Mouse (Mus musculus) intestine, embryonic 15.5 days (tissue): ENCODE results near the gene Fbln7. TPM values are rescaled to one million over a fixed set of nuclear protein-coding genes. Genes with fewer than 3 reads are reported as not detected.

Source experiments
- ATAC-seq: fragments of 200-750 bp; cut with Nextera tagmentation; 2 replicates; pipeline ENCODE4 v1.8.0; 2017; ENCODE audit warnings: moderate TSS enrichment, moderate library complexity
- H3K27ac ChIP-seq: fragments of 300-500 bp; sonication (generic); 2 replicates; pipeline ENCODE4 v1.5.1; 2015; ENCODE audit warnings: mild to moderate bottlenecking, inconsistent platforms
- H3K27me3 ChIP-seq: fragments of 300-500 bp; sonication (generic); replicated peaks from 2 replicates; pipeline ENCODE4 v1.6.1; 2015; ENCODE audit warnings: inconsistent platforms
- H3K36me3 ChIP-seq: fragments of 300-500 bp; sonication (generic); 2 replicates; pipeline ENCODE4 v1.6.1; 2015; ENCODE audit warnings: inconsistent platforms
- H3K4me1 ChIP-seq: fragments of 300-500 bp; sonication (generic); replicated peaks from 2 replicates; pipeline ENCODE4 v1.6.1; 2015; ENCODE audit warnings: inconsistent platforms
- H3K4me2 ChIP-seq: fragments of 300-500 bp; sonication (generic); replicated peaks from 2 replicates; pipeline ENCODE4 v1.6.1; 2015; ENCODE audit warnings: mild to moderate bottlenecking, inconsistent platforms
- H3K4me3 ChIP-seq: fragments of 300-500 bp; sonication (generic); replicated peaks from 2 replicates; pipeline ENCODE4 v1.5.1; 2015; ENCODE audit warnings: inconsistent platforms
- H3K9ac ChIP-seq: fragments of 300-500 bp; sonication (generic); 2 replicates; pipeline ENCODE4 v1.6.1; 2015; ENCODE audit warnings: inconsistent platforms
- H3K9me3 ChIP-seq: fragments of 300-500 bp; sonication (generic); 2 replicates; pipeline ENCODE4 v1.6.1; 2016; ENCODE audit warnings: inconsistent platforms
- WGBS: fragments of 180-500 bp; shearing (Covaris S2); methylation state at CpG from one replicate; pipeline ENCODE4 v1.1.7; 2015; 5-methylcytosine and 5-hydroxymethylcytosine counted together
- polyA plus RNA-seq: library from polyadenylated mRNA; unstranded; fragments of >200 nt; fragmentation: Nextera tagmentation; extraction: Ambion mirVana; gene quantifications from 2 replicates; pipeline ENCODE4 v1.2.1, GENCODE M21; 2015

The Fbln7 gene
- polyA plus RNA-seq, 1 experiment from 2014 or later = 8.8 TPM

DNA sequence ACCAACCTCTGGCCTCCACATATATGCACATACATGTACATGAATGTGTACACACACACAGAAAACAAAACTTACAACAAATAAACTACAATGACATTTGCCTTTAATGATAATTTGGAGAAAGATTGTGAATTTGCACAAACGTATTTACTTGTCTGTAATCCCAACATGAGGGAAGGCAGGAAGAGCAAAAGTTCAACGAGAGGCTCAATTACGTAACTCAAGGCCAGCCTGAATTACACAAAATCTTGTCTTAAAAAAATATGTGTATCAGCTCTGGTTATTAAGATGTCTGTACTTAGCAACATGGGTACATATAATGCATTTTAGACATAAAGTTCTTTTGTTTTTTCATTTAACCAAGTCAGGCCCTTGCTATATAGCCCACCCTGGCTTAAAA, 73.5 kb downstream of the Fbln7 start:
- H3K27ac ChIP-seq = no peak overlapping the region
- H3K4me2 ChIP-seq = no peak overlapping the region
- 0 out of 2 replicates have a peak, but pooled peaks cover 7% of the 10 kb centered on the region for H3K36me3 ChIP-seq
- no peaks in the 10 kb centered on the region for H3K27me3 ChIP-seq
- WGBS = 80% methylated on average over 3 of the region's 3 CpGs
- H3K9me3 ChIP-seq = no peaks in the 10 kb centered on the region
- H3K4me3 ChIP-seq = no peak overlapping the region
- H3K4me1 ChIP-seq = no peaks in the 10 kb centered on the region
- no peak for ATAC-seq
- no peak overlapping the region for H3K9ac ChIP-seq

- Histone ChIP-seq H3K4me1 (no peaks in the 10 kb centered on the region), H3K27me3 (no peaks in the 10 kb centered on the region), H3K4me2 (peak within 1 kb of the TSS; percentile 93), H3K9me3 (no peaks in the 10 kb centered on the region), H3K27ac (peak within 1 kb of the TSS; percentile 79), H3K36me3 (no peaks in the 10 kb centered on the region), H3K9ac (peak within 1 kb of the TSS; percentile 77), H3K4me3 (peak within 1 kb of the TSS; percentile 79)
- ATAC-seq = peak; percentile 96
- WGBS = under 1% methylated on average over 65 of the region's 65 CpGs
Measured at GRCm38 (mm10) chr2:128943538-128944528, 81.1 kb downstream of the Fbln7 start, which contains the start of gene Zc3h8. Gene Zc3h8 (minus strand): TSS chr2:128944077.

Other genes starting within 250 kb of the Fbln7 start
- gene Anapc1, start 175.6 kb upstream of the Fbln7 start, polyA plus RNA-seq = 53.3 and 53.5 TPM in 2 replicates
- 9.4 and 10.1 TPM in 2 replicates for gene Mertk, start 164.0 kb upstream of the Fbln7 start, polyA plus RNA-seq
- gene Tmem87b, start 44.9 kb upstream of the Fbln7 start, polyA plus RNA-seq = 46.1 and 50.7 TPM in 2 replicates
- gene Zc3h8, start 81.1 kb downstream of the Fbln7 start, polyA plus RNA-seq = 6.6 and 7.2 TPM in 2 replicates
- gene Zc3h6, start 104.4 kb downstream of the Fbln7 start, polyA plus RNA-seq = 1.5 and 1.9 TPM in 2 replicates
- gene Gm10762, start 104.7 kb downstream of the Fbln7 start, polyA plus RNA-seq = 10.1 and 11.0 TPM in 2 replicates
- gene Vinac1, start 185.2 kb downstream of the Fbln7 start, polyA plus RNA-seq = 0.04 and 0.09 TPM in 2 replicates
- 10.6 TPM in 2 replicates for gene Ttl, start 203.0 kb downstream of the Fbln7 start, polyA plus RNA-seq
- 28.6 and 29.0 TPM in 2 replicates for gene Polr1b, start 238.0 kb downstream of the Fbln7 start, polyA plus RNA-seq